Mouse (Mus musculus): ENCODE measurements at regions not wholly inside any gene's neighbourhood (a gene's known extent, or its start where the extent isn't known, plus 50 kb on each side); places are given as distances from the start of the nearest gene placed in this dataset.

GRCm38 (mm10) chr19:59687681-59688080, 229.5 kb downstream of the Emx2 start:
- Histone ChIP-seq H3K4me2 (ENCODE audit: low read length) (no peak overlapping the region), H3K36me3 (ENCODE audit: control insufficient read depth, insufficient read depth) (no peaks in the 10 kb centered on the region), H3K9ac (replicated peaks; ENCODE audit: low read depth, low read length) (no peak overlapping the region), H3K27ac (ENCODE audit: low read length) (no peak overlapping the region), H3K4me1 (replicated peaks; ENCODE audit: control insufficient read depth, insufficient read depth, low read length) (no peaks in the 10 kb centered on the region), H3K4me3 (replicated peaks; ENCODE audit: low read length) (no peak overlapping the region), H3K27me3 (replicated peaks; ENCODE audit: control insufficient read depth, insufficient read depth, low read length) (no peaks in the 10 kb centered on the region), H3K9me3 (ENCODE audit: control insufficient read depth, low read length) (no peaks in the 10 kb centered on the region)
- no peak for ATAC-seq
- WGBS = 83% methylated on average over 1 of the region's 1 CpGs

GRCm38 (mm10) chr19:59691541-59692096, 233.4 kb downstream of the Emx2 start:
- no peak overlapping the region for H3K9ac ChIP-seq (replicated peaks; ENCODE audit: low read depth, low read length)
- no peaks in the 10 kb centered on the region for H3K9me3 ChIP-seq (ENCODE audit: control insufficient read depth, low read length)
- no peak overlapping the region for H3K4me2 ChIP-seq (ENCODE audit: low read length)
- no peaks in the 10 kb centered on the region for H3K4me1 ChIP-seq (replicated peaks; ENCODE audit: control insufficient read depth, insufficient read depth, low read length)
- no peak overlapping the region for H3K27ac ChIP-seq (ENCODE audit: low read length)
- ATAC-seq = no peak
- H3K4me3 ChIP-seq (replicated peaks; ENCODE audit: low read length) = no peak overlapping the region
- WGBS = 70% methylated on average over 15 of the region's 15 CpGs
- H3K36me3 ChIP-seq (ENCODE audit: control insufficient read depth, insufficient read depth) = no peaks in the 10 kb centered on the region
- no peaks in the 10 kb centered on the region for H3K27me3 ChIP-seq (replicated peaks; ENCODE audit: control insufficient read depth, insufficient read depth, low read length)

GRCm38 (mm10) chr19:59697628-59698027, 239.5 kb downstream of the Emx2 start:
- Histone ChIP-seq H3K4me2 (ENCODE audit: low read length) (no peak overlapping the region), H3K27ac (ENCODE audit: low read length) (no peak overlapping the region), H3K9ac (replicated peaks; ENCODE audit: low read depth, low read length) (no peak overlapping the region), H3K36me3 (ENCODE audit: control insufficient read depth, insufficient read depth) (no peaks in the 10 kb centered on the region), H3K9me3 (ENCODE audit: control insufficient read depth, low read length) (no peaks in the 10 kb centered on the region), H3K27me3 (replicated peaks; ENCODE audit: control insufficient read depth, insufficient read depth, low read length) (no peaks in the 10 kb centered on the region), H3K4me3 (replicated peaks; ENCODE audit: low read length) (no peak overlapping the region), H3K4me1 (replicated peaks; ENCODE audit: control insufficient read depth, insufficient read depth, low read length) (no peaks in the 10 kb centered on the region; the same call in 1 of the 2 replicates)
- peak; percentile 96 for ATAC-seq
- 4% methylated on average over 5 of the region's 5 CpGs for WGBS

- Histone ChIP-seq H3K9me3 (ENCODE audit: control insufficient read depth, low read length) (no peaks in the 10 kb centered on the region), H3K9ac (replicated peaks; ENCODE audit: low read depth, low read length) (no peak overlapping the region), H3K27ac (ENCODE audit: low read length) (no peak overlapping the region), H3K4me1 (replicated peaks; ENCODE audit: control insufficient read depth, insufficient read depth, low read length) (no peaks in the 10 kb centered on the region; the same call in 1 of the 2 replicates), H3K27me3 (replicated peaks; ENCODE audit: control insufficient read depth, insufficient read depth, low read length) (no peaks in the 10 kb centered on the region), H3K36me3 (ENCODE audit: control insufficient read depth, insufficient read depth) (no peaks in the 10 kb centered on the region), H3K4me3 (replicated peaks; ENCODE audit: low read length) (no peak overlapping the region), H3K4me2 (ENCODE audit: low read length) (no peak overlapping the region)
- 64% methylated on average over 3 of the region's 3 CpGs for WGBS
- no peak for ATAC-seq
Observed at GRCm38 (mm10) chr19:59700187-59700586, 242.0 kb downstream of the Emx2 start.

GRCm38 (mm10) chr19:59707106-59707505, 236.3 kb downstream of the Rab11fip2 start:
- Histone ChIP-seq H3K4me2 (ENCODE audit: low read length) (no peak overlapping the region), H3K4me3 (replicated peaks; ENCODE audit: low read length) (no peak overlapping the region), H3K9ac (replicated peaks; ENCODE audit: low read depth, low read length) (no peak overlapping the region), H3K4me1 (replicated peaks; ENCODE audit: control insufficient read depth, insufficient read depth, low read length) (no peaks in the 10 kb centered on the region), H3K9me3 (ENCODE audit: control insufficient read depth, low read length) (no peaks in the 10 kb centered on the region), H3K27ac (ENCODE audit: low read length) (no peak overlapping the region), H3K27me3 (replicated peaks; ENCODE audit: control insufficient read depth, insufficient read depth, low read length) (no peaks in the 10 kb centered on the region), H3K36me3 (ENCODE audit: control insufficient read depth, insufficient read depth) (no peaks in the 10 kb centered on the region)
- WGBS = 44% methylated on average over 5 of the region's 5 CpGs
- no peak for ATAC-seq

GRCm38 (mm10) chr19:59709180-59709579, 234.3 kb downstream of the Rab11fip2 start:
- Histone ChIP-seq H3K4me3 (replicated peaks; ENCODE audit: low read length) (no peak overlapping the region), H3K9ac (replicated peaks; ENCODE audit: low read depth, low read length) (no peak overlapping the region), H3K4me2 (ENCODE audit: low read length) (no peak overlapping the region), H3K9me3 (ENCODE audit: control insufficient read depth, low read length) (no peaks in the 10 kb centered on the region), H3K36me3 (ENCODE audit: control insufficient read depth, insufficient read depth) (no peaks in the 10 kb centered on the region), H3K27me3 (replicated peaks; ENCODE audit: control insufficient read depth, insufficient read depth, low read length) (no peaks in the 10 kb centered on the region), H3K27ac (ENCODE audit: low read length) (no peak overlapping the region), H3K4me1 (replicated peaks; ENCODE audit: control insufficient read depth, insufficient read depth, low read length) (no peaks in the 10 kb centered on the region)
- WGBS = 5% methylated on average over 2 of the region's 2 CpGs
- ATAC-seq = no peak

- H3K36me3 ChIP-seq (ENCODE audit: control insufficient read depth, insufficient read depth) = no peaks in the 10 kb centered on the region
- H3K9ac ChIP-seq (replicated peaks; ENCODE audit: low read depth, low read length) = no peak overlapping the region
- no peak overlapping the region for H3K27ac ChIP-seq (ENCODE audit: low read length)
- no peak overlapping the region for H3K4me3 ChIP-seq (replicated peaks; ENCODE audit: low read length)
- H3K9me3 ChIP-seq (ENCODE audit: control insufficient read depth, low read length) = no peaks in the 10 kb centered on the region
- no peak overlapping the region for H3K4me2 ChIP-seq (ENCODE audit: low read length)
- H3K27me3 ChIP-seq (replicated peaks; ENCODE audit: control insufficient read depth, insufficient read depth, low read length) = no peaks in the 10 kb centered on the region
- WGBS = 39% methylated on average over 2 of the region's 2 CpGs
- ATAC-seq = no peak
- peaks cover 6% of the 10 kb centered on the region for H3K4me1 ChIP-seq (replicated peaks; ENCODE audit: control insufficient read depth, insufficient read depth, low read length)
Observed at GRCm38 (mm10) chr19:59715086-59715485, 228.4 kb downstream of the Rab11fip2 start.

- Histone ChIP-seq H3K36me3 (ENCODE audit: control insufficient read depth, insufficient read depth) (no peaks in the 10 kb centered on the region), H3K27ac (ENCODE audit: low read length) (no peak overlapping the region), H3K9me3 (ENCODE audit: control insufficient read depth, low read length) (0 out of 2 replicates have a peak, but pooled peaks cover 2% of the 10 kb centered on the region), H3K4me2 (ENCODE audit: low read length) (no peak overlapping the region), H3K27me3 (replicated peaks; ENCODE audit: control insufficient read depth, insufficient read depth, low read length) (no peaks in the 10 kb centered on the region), H3K4me1 (replicated peaks; ENCODE audit: control insufficient read depth, insufficient read depth, low read length) (peaks cover 6% of the 10 kb centered on the region), H3K4me3 (replicated peaks; ENCODE audit: low read length) (no peak overlapping the region), H3K9ac (replicated peaks; ENCODE audit: low read depth, low read length) (no peak overlapping the region)
- WGBS = 1% methylated on average over 8 of the region's 8 CpGs
- ATAC-seq = no peak
Observed at GRCm38 (mm10) chr19:59717813-59718483, 225.5 kb downstream of the Rab11fip2 start.

GRCm38 (mm10) chr19:59738541-59738940, 204.9 kb downstream of the Rab11fip2 start:
- H3K9me3 ChIP-seq (ENCODE audit: control insufficient read depth, low read length) = no peaks in the 10 kb centered on the region
- no peak overlapping the region for H3K9ac ChIP-seq (replicated peaks; ENCODE audit: low read depth, low read length)
- H3K36me3 ChIP-seq (ENCODE audit: control insufficient read depth, insufficient read depth) = no peaks in the 10 kb centered on the region
- H3K4me1 ChIP-seq (replicated peaks; ENCODE audit: control insufficient read depth, insufficient read depth, low read length) = no peaks in the 10 kb centered on the region
- H3K27me3 ChIP-seq (replicated peaks; ENCODE audit: control insufficient read depth, insufficient read depth, low read length) = no peaks in the 10 kb centered on the region
- WGBS = 50% methylated on average over 8 of the region's 8 CpGs
- H3K4me3 ChIP-seq (replicated peaks; ENCODE audit: low read length) = no peak overlapping the region
- no peak overlapping the region for H3K27ac ChIP-seq (ENCODE audit: low read length)
- H3K4me2 ChIP-seq (ENCODE audit: low read length) = no peak overlapping the region
- no peak for ATAC-seq
